Mouse (Mus musculus): Measurements from ENCODE around the gene Scd1.

Scd1 gene

GRCm38 (mm10) chr19:44363529-44363928 lies 44.1 kb downstream of the Scd1 start:
- peak; percentile 84 for DNase-seq

- no peak for DNase-seq
These were observed 49.0 kb downstream of the Scd1 start for GRCm38 (mm10) chr19:44358700-44359099.

- no peak for DNase-seq
These were observed 55.9 kb downstream of the Scd1 start for GRCm38 (mm10) chr19:44351756-44352155.

GRCm38 (mm10) chr19:44349689-44350088 lies 58.0 kb downstream of the Scd1 start:
- DNase-seq, result no peak
